Mouse (Mus musculus) B cell, adult 67 days (primary cell): ENCODE data around the gene Ctsll3. TPM values are rescaled to one million over a fixed set of nuclear protein-coding genes. Genes with fewer than 3 reads are reported as not detected.

Source experiments
- total RNA-seq, 2 experiments: library from RNA; stranded (reverse); gene quantifications; 4 replicates each; pipeline ENCODE4 v1.2.4; 2023

The Ctsll3 gene
- not detected for total RNA-seq

DNA sequence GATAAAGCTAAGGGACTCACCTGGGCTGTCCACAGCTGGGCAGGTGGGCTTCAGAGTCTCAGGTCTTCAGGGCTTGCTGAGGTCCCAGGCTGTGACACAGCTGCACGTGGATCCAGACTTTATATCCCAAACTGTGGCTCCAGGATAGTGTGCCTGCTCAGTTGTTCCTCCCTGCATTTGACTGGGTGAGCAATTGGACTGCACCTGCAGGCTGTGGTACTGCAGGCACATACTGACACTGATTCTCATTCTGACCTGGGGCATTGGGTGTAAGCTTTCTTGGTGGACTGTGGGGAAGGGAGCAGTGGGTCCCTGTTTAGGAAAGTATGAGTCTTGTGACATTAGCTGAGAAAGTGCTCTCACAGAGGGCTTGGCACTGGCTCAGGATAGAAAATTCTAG lies at the start of gene Ctsll3:
Gene Ctsll3 (minus strand): TSS at position 101 of the 400 bp plus-strand sequence.

DNA sequence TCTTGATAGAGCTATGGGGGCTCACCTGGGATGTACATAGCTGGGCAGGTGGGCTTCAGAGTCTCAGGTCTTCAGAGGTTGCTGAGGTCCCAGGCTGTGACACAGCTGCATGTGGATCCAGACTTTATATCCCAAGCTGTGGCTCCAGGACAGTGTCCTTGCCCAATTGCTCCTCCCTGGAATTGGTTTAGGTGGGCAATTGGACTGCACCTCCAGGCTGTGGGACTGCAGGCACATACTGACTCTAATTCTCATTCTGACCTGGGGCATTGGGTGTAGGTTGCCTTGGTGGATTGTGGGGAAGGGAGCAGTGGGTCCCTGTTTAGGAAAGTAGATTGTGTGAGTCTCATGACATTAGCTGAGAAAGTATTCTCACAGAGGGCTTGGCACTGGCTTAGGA lies 16.4 kb downstream of the Ctsll3 start, which contains the start of gene BC051665:
Gene BC051665 (minus strand): TSS at position 101 of the 400 bp plus-strand sequence.

Other genes with a start within 250 kb of the Ctsll3 start
- gene Dapk1, start 200.9 kb downstream of the Ctsll3 start, total RNA-seq, result under 1 TPM; 0.26 to 0.39 TPM
- gene BC051665, start 16.5 kb downstream of the Ctsll3 start, total RNA-seq, result not detected
- gene 4930486L24Rik, start 61.6 kb upstream of the Ctsll3 start, total RNA-seq, result not detected
- gene Gm49392, start 94.0 kb upstream of the Ctsll3 start, total RNA-seq, result not detected
- 1 to 10 TPM in 1 of 2 experiments, under 1 TPM in 1; 0.93 to 1.0 TPM for gene Ctla2b, start 94.6 kb upstream of the Ctsll3 start, total RNA-seq
- not detected for gene Tpbpb, start 102.0 kb upstream of the Ctsll3 start, total RNA-seq
- gene Gm49393, start 132.7 kb upstream of the Ctsll3 start, total RNA-seq, result not detected
- not detected for gene Gm49391, start 133.7 kb upstream of the Ctsll3 start, total RNA-seq
- gene Ctla2a, start 133.8 kb upstream of the Ctsll3 start, total RNA-seq, result 1 to 10 TPM in 1 of 2 experiments, not detected in 1; 1.9 TPM
- not detected for gene Tpbpa, start 139.1 kb upstream of the Ctsll3 start, total RNA-seq
- gene Ctsj, start 203.1 kb upstream of the Ctsll3 start, total RNA-seq, result not detected
- not detected for gene Ctsq, start 237.8 kb upstream of the Ctsll3 start, total RNA-seq